Mouse (Mus musculus) testis, adult 2 months (tissue): Measurements from ENCODE around the gene Plscr4.

Experiments
- CTCF ChIP-seq: fragments of 200-500 bp; IDR thresholded peaks from 2 replicates; pipeline ENCODE4 v1.5.1; 2012; ENCODE audit warnings: low read depth, mild to moderate bottlenecking, inconsistent platforms, low read length, moderate library complexity; ENCODE audit not compliant: control insufficient read depth, insufficient read depth, insufficient replicate concordance
- POLR2A ChIP-seq: fragments of 200-500 bp; IDR thresholded peaks from 2 replicates; pipeline ENCODE4 v1.6.1; 2012; ENCODE audit warnings: low read depth, mild to moderate bottlenecking, inconsistent platforms, low read length, moderate library complexity; ENCODE audit not compliant: control insufficient read depth

- TF ChIP-seq POLR2A, result no peak
- TF ChIP-seq CTCF, result peak; percentile 59; the same call in 1 of the 2 replicates
Observed at GRCm38 (mm10) chr9:92499710-92500410, 42.7 kb downstream of the Plscr4 start.
